Mouse (Mus musculus): ENCODE results near the gene Ros1. TPM values are rescaled to one million over a fixed set of nuclear protein-coding genes. Genes with fewer than 3 reads are reported as not detected.

The Ros1 gene
- polyA plus RNA-seq, 1 experiment from 2014 or later: not detected

DNA sequence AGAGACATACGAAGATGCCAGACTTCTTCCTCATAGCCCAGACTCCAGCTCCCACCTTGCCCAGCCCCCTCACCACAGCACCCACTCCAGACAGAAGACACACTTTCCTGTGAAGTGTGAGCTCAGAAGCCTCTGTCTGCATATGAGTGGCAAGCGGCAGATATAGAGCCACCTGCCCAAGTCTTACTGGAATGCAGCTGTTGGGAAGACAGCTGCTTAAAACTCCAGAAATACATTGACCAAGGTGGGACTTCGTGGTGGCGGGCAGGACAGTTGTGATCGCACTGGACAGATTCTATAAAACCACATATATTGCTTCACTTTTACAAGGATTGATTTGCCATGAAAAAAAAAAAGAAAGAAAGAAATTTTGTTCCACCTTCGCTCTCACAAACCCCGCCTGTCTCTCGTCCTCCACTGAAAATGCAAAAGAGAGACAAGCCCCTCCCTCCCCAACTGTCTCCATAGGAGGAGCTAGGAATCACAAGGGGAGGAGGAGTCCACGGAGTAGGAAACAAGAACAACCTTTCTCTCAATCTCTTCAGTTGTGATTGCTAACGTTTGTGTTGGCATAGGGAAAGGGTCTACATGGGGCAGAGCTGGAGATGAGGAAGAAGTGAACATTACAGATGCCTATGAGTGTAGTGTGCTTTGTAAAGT is 165.5 kb downstream of the Ros1 start:
- Histone ChIP-seq H3K4me3 (ENCODE audit: low read depth, low read length) (no peak overlapping the region), H3K4me2 (replicated peaks; ENCODE audit: low read depth, low read length) (no peak overlapping the region; the same call in 1 of the 2 replicates)
- WGBS: under 1% methylated on average over 10 of the region's 10 CpGs

GRCm38 (mm10) chr10:52028561-52029370 is 166.3 kb downstream of the Ros1 start:
- WGBS: 2% methylated on average over 11 of the region's 11 CpGs
- Histone ChIP-seq H3K4me2 (replicated peaks; ENCODE audit: low read depth, low read length) (no peak overlapping the region), H3K9ac (ENCODE audit: low read depth, low read length) (no peak overlapping the region), H3K27ac (ENCODE audit: low read depth, low read length) (no peak overlapping the region), H3K36me3 (ENCODE audit: control insufficient read depth, insufficient read depth, low read length) (no peaks in the 10 kb centered on the region), H3K9me3 (ENCODE audit: control insufficient read depth, low read length) (no peaks in the 10 kb centered on the region), H3K4me3 (ENCODE audit: low read depth, low read length) (no peak overlapping the region), H3K27me3 (ENCODE audit: control insufficient read depth, insufficient read depth, low read length) (peaks cover 53% of the 10 kb centered on the region), H3K4me1 (replicated peaks; ENCODE audit: control insufficient read depth, insufficient read depth, low read length) (peaks cover 7% of the 10 kb centered on the region)
- peak; percentile 40 for DNase-seq (ENCODE audit: low spot score)
- ATAC-seq (ENCODE audit: low FRiP score): no peak

More for the DNA sequence above, 165.5 kb downstream of the Ros1 start:
- peaks cover 7% of the 10 kb centered on the region for H3K4me1 ChIP-seq (replicated peaks; ENCODE audit: control insufficient read depth, insufficient read depth, low read length)
- H3K27ac ChIP-seq (ENCODE audit: low read depth, low read length): no peak overlapping the region
- H3K36me3 ChIP-seq (ENCODE audit: control insufficient read depth, insufficient read depth, low read length): no peaks in the 10 kb centered on the region
- H3K9me3 ChIP-seq (ENCODE audit: control insufficient read depth, low read length): no peaks in the 10 kb centered on the region
- DNase-seq (ENCODE audit: low spot score) (peak; percentile 46), ATAC-seq (ENCODE audit: low FRiP score) (no peak)
- peaks cover 48% of the 10 kb centered on the region for H3K27me3 ChIP-seq (ENCODE audit: control insufficient read depth, insufficient read depth, low read length)
- no peak overlapping the region for H3K9ac ChIP-seq (ENCODE audit: low read depth, low read length)

DNA sequence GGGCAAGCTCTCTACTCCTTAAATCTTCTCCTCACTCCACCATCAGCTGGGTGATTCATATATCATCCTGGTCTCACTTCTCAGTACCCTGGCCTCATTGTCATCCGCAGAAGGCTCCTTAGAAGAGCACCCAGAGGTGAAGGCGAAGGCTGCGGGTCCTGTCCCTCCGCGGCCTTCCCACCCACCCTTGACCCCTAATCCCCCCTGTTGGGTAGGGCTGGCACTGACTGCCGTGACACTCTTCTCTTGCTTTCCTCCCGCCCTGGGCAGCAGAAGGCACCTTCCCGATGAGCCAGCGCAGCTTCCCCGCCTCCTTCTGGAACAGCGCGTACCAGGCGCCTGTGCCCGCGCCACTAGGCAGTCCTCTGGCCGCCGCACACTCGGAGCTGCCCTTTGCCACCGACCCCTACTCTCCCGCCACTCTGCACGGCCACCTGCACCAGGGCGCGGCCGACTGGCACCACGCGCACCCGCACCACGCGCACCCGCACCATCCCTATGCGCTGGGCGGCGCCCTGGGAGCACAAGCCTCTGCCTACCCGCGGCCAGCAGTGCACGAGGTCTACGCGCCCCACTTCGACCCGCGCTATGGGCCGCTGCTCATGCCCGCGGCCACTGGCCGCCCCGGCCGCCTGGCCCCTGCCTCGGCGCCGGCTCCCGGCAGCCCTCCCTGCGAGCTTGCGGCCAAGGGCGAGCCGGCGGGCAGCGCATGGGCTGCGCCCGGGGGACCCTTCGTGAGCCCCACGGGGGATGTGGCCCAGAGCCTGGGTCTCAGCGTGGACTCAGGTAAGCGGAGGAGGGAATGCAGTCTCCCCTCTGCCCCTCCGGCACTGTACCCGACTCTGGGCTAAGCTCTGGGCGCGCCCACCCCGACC is 167.6 kb downstream of the Ros1 start:
- peaks cover 61% of the 10 kb centered on the region for H3K27me3 ChIP-seq (ENCODE audit: control insufficient read depth, insufficient read depth, low read length)
- peak; percentile 65 for ATAC-seq (ENCODE audit: low FRiP score)
- under 1% methylated on average over 53 of the region's 68 CpGs for WGBS
- H3K9ac ChIP-seq (ENCODE audit: low read depth, low read length): peak overlapping the region; percentile 34; the same call in 1 of the 2 replicates
- no peaks in the 10 kb centered on the region for H3K36me3 ChIP-seq (ENCODE audit: control insufficient read depth, insufficient read depth, low read length)
- no peak overlapping the region for H3K27ac ChIP-seq (ENCODE audit: low read depth, low read length)
- peak overlapping the region; percentile 37 for H3K4me3 ChIP-seq (ENCODE audit: low read depth, low read length)
- peaks cover 9% of the 10 kb centered on the region for H3K4me1 ChIP-seq (replicated peaks; ENCODE audit: control insufficient read depth, insufficient read depth, low read length)
- DNase-seq (ENCODE audit: low spot score): peak; percentile 53
- H3K9me3 ChIP-seq (ENCODE audit: control insufficient read depth, low read length): no peaks in the 10 kb centered on the region
- peak overlapping the region; percentile 83 for H3K4me2 ChIP-seq (replicated peaks; ENCODE audit: low read depth, low read length)

DNA sequence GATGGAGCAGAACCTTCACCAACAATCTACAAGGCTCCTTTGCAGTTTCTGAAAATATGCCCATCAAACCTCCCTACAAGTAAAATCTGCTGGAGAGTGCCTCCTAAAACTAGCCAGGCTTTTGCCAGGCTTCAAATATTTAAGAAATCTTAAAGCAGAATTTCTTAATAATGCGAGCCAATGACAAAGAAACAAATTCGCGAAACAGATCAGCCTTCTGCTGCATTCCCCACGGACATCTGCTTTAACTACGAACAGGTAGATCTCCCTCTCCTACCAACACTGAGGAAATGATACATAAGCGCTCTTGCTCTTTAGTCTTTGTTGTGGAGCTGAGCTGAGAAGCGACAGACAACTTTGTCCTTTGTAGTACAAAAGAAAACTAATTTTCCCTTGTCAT is 169.2 kb downstream of the Ros1 start:
- Histone ChIP-seq H3K36me3 (ENCODE audit: control insufficient read depth, insufficient read depth, low read length) (no peaks in the 10 kb centered on the region), H3K27ac (ENCODE audit: low read depth, low read length) (no peak overlapping the region), H3K4me2 (replicated peaks; ENCODE audit: low read depth, low read length) (no peak overlapping the region), H3K9me3 (ENCODE audit: control insufficient read depth, low read length) (no peaks in the 10 kb centered on the region), H3K27me3 (ENCODE audit: control insufficient read depth, insufficient read depth, low read length) (peaks cover 73% of the 10 kb centered on the region), H3K9ac (ENCODE audit: low read depth, low read length) (no peak overlapping the region), H3K4me1 (replicated peaks; ENCODE audit: control insufficient read depth, insufficient read depth, low read length) (peaks cover 9% of the 10 kb centered on the region), H3K4me3 (ENCODE audit: low read depth, low read length) (no peak overlapping the region)
- DNase-seq (ENCODE audit: low spot score): peak; percentile 27
- no peak for ATAC-seq (ENCODE audit: low FRiP score)
- WGBS: 5% methylated on average over 7 of the region's 7 CpGs

GRCm38 (mm10) chr10:52025291-52025690 is 169.8 kb downstream of the Ros1 start:
- ATAC-seq (ENCODE audit: low FRiP score): no peak
- H3K27ac ChIP-seq (ENCODE audit: low read depth, low read length): no peak overlapping the region
- H3K27me3 ChIP-seq (ENCODE audit: control insufficient read depth, insufficient read depth, low read length): peaks cover 78% of the 10 kb centered on the region
- WGBS: 6% methylated on average over 1 of the region's 1 CpGs
- no peak overlapping the region for H3K4me3 ChIP-seq (ENCODE audit: low read depth, low read length)
- H3K36me3 ChIP-seq (ENCODE audit: control insufficient read depth, insufficient read depth, low read length): no peaks in the 10 kb centered on the region
- no peak for DNase-seq (ENCODE audit: low spot score)
- no peak overlapping the region for H3K4me2 ChIP-seq (replicated peaks; ENCODE audit: low read depth, low read length)
- no peak overlapping the region for H3K9ac ChIP-seq (ENCODE audit: low read depth, low read length)
- H3K9me3 ChIP-seq (ENCODE audit: control insufficient read depth, low read length): no peaks in the 10 kb centered on the region
- H3K4me1 ChIP-seq (replicated peaks; ENCODE audit: control insufficient read depth, insufficient read depth, low read length): peaks cover 9% of the 10 kb centered on the region

- ATAC-seq (ENCODE audit: low FRiP score) (no peak), DNase-seq (ENCODE audit: low spot score) (peak; percentile 46)
- H3K9ac ChIP-seq (ENCODE audit: low read depth, low read length): no peak overlapping the region
- H3K4me2 ChIP-seq (replicated peaks; ENCODE audit: low read depth, low read length): no peak overlapping the region
- H3K4me3 ChIP-seq (ENCODE audit: low read depth, low read length): no peak overlapping the region
- H3K27me3 ChIP-seq (ENCODE audit: control insufficient read depth, insufficient read depth, low read length): peaks cover 72% of the 10 kb centered on the region
- no peaks in the 10 kb centered on the region for H3K9me3 ChIP-seq (ENCODE audit: control insufficient read depth, low read length)
- H3K27ac ChIP-seq (ENCODE audit: low read depth, low read length): no peak overlapping the region
- H3K36me3 ChIP-seq (ENCODE audit: control insufficient read depth, insufficient read depth, low read length): no peaks in the 10 kb centered on the region
- WGBS: 13% methylated on average over 2 of the region's 2 CpGs
- H3K4me1 ChIP-seq (replicated peaks; ENCODE audit: control insufficient read depth, insufficient read depth, low read length): peaks cover 9% of the 10 kb centered on the region
Observed at GRCm38 (mm10) chr10:52024053-52024410, 171.0 kb downstream of the Ros1 start.

- ATAC-seq (ENCODE audit: low FRiP score) (no peak), DNase-seq (ENCODE audit: low spot score) (peak; percentile 64)
- H3K36me3 ChIP-seq (ENCODE audit: control insufficient read depth, insufficient read depth, low read length): no peaks in the 10 kb centered on the region
- H3K4me1 ChIP-seq (replicated peaks; ENCODE audit: control insufficient read depth, insufficient read depth, low read length): peaks cover 9% of the 10 kb centered on the region
- no peaks in the 10 kb centered on the region for H3K9me3 ChIP-seq (ENCODE audit: control insufficient read depth, low read length)
- WGBS: 3% methylated on average over 17 of the region's 17 CpGs
- no peak overlapping the region for H3K4me3 ChIP-seq (ENCODE audit: low read depth, low read length)
- H3K4me2 ChIP-seq (replicated peaks; ENCODE audit: low read depth, low read length): no peak overlapping the region
- no peak overlapping the region for H3K27ac ChIP-seq (ENCODE audit: low read depth, low read length)
- no peak overlapping the region for H3K9ac ChIP-seq (ENCODE audit: low read depth, low read length)
- H3K27me3 ChIP-seq (ENCODE audit: control insufficient read depth, insufficient read depth, low read length): peaks cover 66% of the 10 kb centered on the region
Observed at GRCm38 (mm10) chr10:52023213-52024052, 171.6 kb downstream of the Ros1 start.

Measured in hindbrain, embryonic 11.5 days (tissue).